Mouse (Mus musculus) spleen, postnatal 36 days (tissue): ENCODE data around the gene Sipa1l3.
A peak's percentile ranks its signal among the peaks of the same experiment; 100 is the strongest.

Experiments used
- DNase-seq, 2 experiments: peaks; one replicate each; pipeline ENCODE4 v3.0.0; 2022; ENCODE audit warnings: low spot score in 2 of 2, mixed read lengths in 1 of 2

Sipa1l3 gene

GRCm38 (mm10) chr7:29383255-29383654 lies 135.2 kb downstream of the Sipa1l3 start:
- DNase-seq: peak; percentile 45 to 46

DNA sequence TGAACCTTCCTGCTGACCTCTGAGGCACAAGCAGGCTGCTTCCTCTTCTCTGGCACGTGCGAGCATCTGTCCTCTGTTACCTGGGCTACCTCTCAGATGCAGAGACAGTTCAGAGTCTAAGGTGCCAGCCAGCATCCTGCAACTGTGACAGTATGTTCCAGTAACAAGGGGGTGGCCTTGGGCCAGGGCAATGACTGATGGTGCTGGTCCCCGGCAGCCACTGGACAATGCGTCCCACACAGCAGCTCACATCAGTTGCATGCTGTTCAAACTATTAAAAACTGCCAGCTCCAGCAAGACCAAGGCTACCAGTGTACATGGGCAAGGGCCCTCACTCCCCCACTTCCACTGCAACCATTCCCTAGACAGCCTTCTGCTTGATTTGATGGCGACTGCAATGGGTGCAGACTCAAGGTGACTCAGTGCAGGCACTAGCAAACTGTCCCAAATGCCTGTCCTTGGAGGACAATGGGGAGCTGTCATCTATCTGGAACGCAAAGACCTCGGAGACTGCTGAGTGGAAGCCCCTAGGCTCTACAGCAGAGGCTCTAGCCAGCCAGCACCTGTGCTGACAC lies 136.9 kb downstream of the Sipa1l3 start:
- no peak for DNase-seq

GRCm38 (mm10) chr7:29374054-29374453 lies 144.4 kb downstream of the Sipa1l3 start:
- no peak for DNase-seq

GRCm38 (mm10) chr7:29372123-29372522 lies 146.3 kb downstream of the Sipa1l3 start:
- DNase-seq: no peak

DNA sequence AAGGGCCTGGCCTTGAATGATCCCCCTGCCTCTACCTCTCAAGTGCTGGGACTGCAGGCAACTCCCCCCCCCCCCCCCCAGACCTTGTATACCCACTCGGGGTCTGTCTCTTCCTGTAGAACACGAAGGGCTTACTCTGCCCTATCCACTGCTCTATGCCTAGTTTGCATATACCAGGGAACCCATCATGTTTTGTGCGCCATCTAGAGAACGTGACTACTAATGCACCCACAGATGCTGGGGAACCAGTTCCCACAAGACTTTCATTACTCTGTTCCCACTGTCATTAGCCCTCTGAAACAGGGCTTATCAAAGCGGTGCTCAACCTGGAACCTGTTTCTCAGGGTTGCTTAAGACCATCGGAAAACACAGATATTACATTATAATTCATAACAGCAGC lies 148.4 kb downstream of the Sipa1l3 start:
- DNase-seq: no peak

GRCm38 (mm10) chr7:29368004-29368320 lies 150.5 kb downstream of the Sipa1l3 start:
- DNase-seq: no peak

DNA sequence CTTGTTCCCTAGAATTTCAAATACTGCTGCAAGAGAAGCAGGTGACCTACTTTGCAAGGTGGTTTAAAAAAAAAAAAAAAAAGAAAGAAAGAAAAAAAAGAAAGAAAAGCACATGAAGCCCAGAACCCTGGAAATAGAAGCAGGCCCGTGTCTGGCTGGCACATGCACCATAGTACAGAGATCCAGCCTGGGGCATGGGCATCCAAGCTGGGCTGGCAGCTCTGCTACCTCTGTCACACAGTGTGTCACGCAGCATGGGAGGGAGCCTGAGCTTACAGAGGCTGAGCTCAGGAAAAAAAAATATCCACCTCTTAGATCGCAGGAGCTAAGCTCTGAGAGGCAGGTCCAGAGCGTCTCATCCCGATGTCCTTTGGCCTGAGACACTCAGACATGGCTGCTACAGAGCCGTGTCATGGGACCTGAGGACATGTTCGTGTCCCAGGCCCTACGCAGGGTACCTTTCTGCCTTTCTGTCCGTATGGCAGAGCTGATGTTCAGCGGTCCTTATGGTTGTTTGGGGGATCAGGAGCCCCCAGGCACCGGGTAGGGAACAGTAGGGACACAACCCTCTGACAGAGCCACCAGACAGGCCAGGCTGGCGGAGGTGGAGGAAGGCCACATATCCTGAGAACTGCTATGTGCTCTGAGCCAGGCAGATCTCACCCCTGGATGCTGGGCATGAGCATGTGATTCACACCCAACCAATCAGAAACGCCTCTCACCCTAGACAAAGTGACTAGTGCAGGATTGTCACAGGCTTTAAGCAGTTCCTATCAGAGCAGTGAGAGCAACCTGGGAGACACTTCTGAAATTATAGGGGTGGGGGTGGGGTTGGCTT lies 151.1 kb downstream of the Sipa1l3 start:
- DNase-seq: no peak

DNA sequence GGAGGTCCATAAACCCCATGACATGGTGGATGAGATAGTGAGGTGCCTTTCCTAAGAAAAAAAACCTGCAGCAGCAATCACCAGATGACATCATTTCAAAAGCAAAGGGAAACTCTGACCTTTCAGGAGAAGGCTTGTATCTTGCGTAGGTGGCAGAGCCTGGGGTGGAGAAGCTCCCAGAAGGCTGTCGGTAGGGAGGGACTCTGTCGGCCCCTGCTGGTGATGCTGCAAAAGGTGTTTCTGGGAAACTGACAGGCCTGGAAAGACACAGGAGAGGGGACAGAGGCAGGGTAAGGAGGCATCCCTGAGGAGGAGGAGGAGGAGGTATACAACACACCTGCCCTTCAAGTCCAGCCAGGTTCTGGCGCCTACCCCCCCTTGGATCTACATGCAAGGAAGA lies 154.4 kb downstream of the Sipa1l3 start:
- DNase-seq: no peak

- DNase-seq: no peak
Observed at GRCm38 (mm10) chr7:29361497-29361896, 156.9 kb downstream of the Sipa1l3 start.

GRCm38 (mm10) chr7:29355406-29355805 lies 163.0 kb downstream of the Sipa1l3 start:
- no peak for DNase-seq

- no peak for DNase-seq
Observed at GRCm38 (mm10) chr7:29354161-29354560, 164.3 kb downstream of the Sipa1l3 start.

- DNase-seq: no peak
Observed at GRCm38 (mm10) chr7:29352246-29352645, 166.2 kb downstream of the Sipa1l3 start.

DNA sequence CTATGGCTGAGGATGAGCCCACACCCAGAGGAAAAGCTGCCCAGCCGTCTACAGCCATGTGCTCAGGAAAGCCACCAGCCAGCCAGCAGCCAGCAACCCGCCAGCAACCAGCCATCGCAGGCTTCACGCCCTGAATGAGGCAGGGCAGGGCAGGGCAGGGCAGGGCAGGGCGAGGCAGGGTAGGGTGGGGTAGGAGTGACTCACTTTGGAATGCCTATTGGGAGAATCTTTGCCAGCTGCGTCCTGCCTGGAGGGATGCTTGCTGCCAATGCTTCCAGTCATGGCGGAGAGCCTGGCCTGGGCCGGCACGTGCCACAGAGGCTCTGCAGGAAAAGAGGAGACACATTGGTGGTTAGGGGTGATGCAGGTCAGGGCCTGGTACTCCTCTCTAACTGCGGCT lies 168.0 kb downstream of the Sipa1l3 start:
- DNase-seq: no peak

DNA sequence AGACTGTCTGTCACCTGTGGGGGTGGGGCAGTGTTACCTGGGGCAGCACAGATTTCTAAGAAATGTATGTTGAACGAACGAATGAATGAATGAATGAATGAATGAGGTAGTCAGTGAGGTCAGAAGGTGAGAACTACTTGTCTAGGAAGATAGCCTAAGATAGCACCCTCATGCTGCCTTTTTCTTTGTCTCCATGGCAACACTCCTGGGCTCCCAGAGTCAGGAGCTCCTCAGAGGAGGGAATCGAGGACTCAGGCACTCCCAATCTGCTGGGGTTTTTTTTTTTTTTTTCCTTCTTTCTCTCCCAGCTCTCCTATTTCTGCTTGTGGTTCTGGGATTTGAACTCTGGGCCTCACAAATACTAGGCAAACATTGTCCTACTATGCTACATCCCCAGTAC lies 172.2 kb downstream of the Sipa1l3 start:
- no peak for DNase-seq

GRCm38 (mm10) chr7:29345534-29345933 lies 172.9 kb downstream of the Sipa1l3 start:
- DNase-seq: no peak

DNA sequence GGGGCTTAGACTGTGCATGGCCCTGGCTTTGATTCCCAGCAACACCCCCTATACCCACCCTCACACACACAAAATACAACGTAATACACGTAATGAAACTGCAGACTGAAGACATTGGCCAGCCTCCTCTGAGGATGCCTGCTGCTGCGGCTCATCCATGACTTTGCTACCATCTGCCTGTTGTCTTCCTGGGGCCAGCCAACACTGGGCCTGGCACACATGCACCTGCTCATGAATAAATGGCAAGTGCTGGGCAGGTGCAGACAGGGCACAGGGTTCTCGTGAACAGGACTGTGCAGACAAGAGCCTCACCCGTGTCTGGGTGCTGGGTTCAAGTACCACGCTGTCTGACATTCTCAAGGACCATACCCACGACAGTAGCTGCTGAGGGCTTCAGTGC lies 174.7 kb downstream of the Sipa1l3 start:
- no peak for DNase-seq

DNA sequence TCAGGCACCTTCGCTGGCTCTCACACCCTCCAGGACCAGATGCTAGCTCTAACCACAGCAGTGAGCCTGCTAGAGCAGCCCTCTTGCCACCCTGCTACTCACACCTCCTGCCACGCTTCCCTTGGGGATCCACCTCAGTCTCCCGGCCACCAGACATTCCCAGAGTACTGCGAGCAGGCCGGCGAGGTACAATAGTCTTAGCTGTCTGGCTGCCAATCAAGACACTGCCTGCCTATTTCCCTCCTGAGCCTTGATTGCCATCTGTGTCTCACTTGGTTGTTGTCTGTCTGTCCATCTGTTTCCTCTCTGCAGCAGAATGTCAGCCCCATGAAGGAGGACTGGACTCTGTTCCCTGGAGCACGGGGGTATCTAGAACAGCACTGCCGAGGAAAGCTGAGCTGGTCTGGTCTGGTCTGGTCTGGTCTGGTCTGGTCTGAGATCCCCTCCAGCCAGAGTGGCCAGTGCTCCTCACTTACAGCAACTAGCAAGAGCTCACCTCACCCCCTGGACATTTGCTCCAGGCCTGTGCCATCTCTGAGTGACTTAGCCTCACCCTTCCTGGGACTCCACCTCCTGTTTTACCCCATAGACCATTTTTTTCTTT lies 175.8 kb downstream of the Sipa1l3 start:
- DNase-seq: no peak

GRCm38 (mm10) chr7:29341722-29342121 lies 176.7 kb downstream of the Sipa1l3 start:
- DNase-seq: no peak

DNA sequence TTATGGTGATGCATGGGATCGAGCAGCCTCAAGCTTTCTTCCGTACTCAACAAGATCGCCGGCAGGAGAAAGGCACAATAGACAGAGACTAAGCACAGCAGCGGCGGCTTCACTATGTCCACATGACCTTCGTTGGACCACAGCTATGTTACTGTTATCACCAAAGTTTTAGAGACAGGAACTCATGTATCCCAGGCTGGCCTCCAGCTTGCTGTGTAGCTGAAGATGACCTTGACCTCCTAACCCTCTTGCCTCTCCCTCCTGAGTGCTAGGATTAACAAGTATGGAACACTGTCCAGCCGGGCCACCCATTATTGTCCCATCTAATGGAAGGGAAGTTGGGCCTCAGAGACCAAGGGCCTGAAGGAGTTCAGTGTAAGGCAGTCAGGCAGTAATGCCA lies 177.6 kb downstream of the Sipa1l3 start:
- no peak for DNase-seq

- no peak for DNase-seq
Observed at GRCm38 (mm10) chr7:29340247-29340646, 178.2 kb downstream of the Sipa1l3 start.

DNA sequence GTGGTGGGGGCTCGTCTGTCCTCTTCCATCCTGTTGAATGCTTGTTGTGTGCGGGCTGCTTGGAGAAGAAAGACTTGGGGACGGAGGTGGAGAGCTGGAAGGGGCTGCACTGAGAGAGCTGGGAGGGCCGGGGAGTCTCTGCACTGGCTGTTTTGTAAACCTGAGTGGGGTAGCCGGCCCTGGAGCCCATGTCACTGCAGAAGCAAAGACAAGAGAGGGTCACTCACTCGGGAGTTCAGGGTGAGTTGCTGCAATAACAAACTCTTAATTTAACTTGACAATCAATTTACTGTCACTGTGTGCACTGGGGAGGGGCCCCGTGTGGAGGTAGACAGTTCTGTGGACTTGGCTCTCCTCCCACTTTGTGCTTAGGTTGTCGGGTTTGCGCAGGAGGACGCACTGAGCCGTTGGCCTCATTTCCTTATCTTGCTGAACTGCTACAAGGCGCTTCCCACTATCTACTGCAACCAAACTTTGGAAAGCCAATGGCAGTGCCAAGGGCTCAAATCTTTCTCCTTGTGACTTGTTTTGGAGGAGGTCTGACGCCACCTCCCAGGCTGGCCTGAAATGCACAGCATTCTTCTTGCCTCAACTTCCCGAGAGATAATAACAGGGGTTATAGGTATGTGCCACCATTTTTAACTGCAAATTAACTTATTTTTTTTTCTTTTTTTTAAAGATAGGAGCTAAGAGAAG lies 179.3 kb downstream of the Sipa1l3 start:
- DNase-seq: peak; percentile 31 to 50

DNA sequence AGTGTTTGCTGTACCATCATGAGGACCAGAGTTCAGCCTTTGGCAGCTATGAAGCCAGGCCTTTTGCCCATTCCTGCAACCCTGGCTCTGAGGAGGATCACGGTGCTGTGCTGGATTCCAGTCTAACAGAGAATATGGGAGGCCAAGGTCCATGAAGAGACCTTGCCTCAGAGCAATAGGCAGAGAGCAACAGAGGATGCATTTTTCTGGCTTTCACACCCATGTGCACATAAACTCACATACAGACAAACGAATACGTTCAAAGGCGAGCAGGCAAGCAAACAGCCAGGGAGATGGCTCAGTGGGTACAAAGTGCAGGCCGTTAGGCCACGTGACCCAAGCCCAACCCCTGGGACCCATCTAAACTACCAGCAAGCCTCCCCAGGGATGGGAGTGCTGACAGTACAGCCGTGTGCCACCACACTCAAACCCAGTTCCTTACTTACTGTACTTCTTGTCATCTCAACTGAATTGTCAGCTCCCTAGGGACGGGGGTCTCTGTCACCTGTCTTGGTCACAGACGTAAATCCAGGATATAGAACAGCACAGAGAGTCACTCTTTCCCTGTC lies 180.0 kb downstream of the Sipa1l3 start:
- DNase-seq: peak; percentile 37 to 52
